ENCODE assay signal across 23 mouse cellular contexts in the genomic region with DNA sequence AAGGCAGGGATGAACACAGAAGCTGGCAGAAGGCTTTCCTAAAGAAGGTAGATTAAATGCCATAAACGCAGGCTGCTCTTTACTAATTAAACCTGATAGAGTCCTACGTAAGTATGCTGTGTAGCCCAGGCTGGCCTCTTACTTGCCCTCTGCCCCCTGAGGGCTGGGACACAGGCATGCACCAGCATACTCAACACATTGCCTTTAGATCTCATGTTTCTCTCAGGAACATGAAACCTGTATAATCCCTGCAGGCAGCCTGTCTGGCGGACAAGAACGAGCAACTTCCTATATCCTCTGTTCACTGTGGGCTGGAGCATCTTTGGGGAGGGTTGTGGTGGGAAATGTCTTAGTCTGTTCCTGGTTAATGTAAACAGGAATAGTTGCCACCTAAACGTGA.
A peak's percentile ranks its signal among the peaks of the same experiment; 100 is the strongest.
DNase-seq lines count a peak whose midpoint lies in the region; ATAC-seq lines count a peak whose summit lies in the region.
"Had no signal": no experiment of that assay in that cellular context is flagged by ENCODE, and none has a peak within 500 bp of the region (broad histone marks: within the 10 kb centered on the region; RNA-seq: fewer than 3 reads in every experiment).

No protein-coding gene starts in this region.

- WGBS in heart, embryonic 13.5 days: 56% methylated on average over 5 of the region's 5 CpGs
- WGBS in kidney, embryonic 15.5 days: 29% methylated on average over 5 of the region's 5 CpGs
- 23% methylated on average over 5 of the region's 5 CpGs for WGBS in embryonic facial prominence, embryonic 15.5 days

- no peak overlapping the region for H3K4me3 ChIP-seq in heart, embryonic 13.5 days
- H3K4me3 ChIP-seq in kidney, embryonic 15.5 days (replicated peaks): no peak overlapping the region
- no peak overlapping the region for H3K4me3 ChIP-seq in embryonic facial prominence, embryonic 15.5 days (replicated peaks)
- H3K4me3 ChIP-seq: erythroblast, embryonic 14.5 days; forebrain, embryonic 12.5 days; hindbrain, embryonic 12.5 days; midbrain, embryonic 12.5 days; neural tube, embryonic 15.5 days had no signal

- no peaks in the 10 kb centered on the region for H3K36me3 ChIP-seq in heart, embryonic 13.5 days
- H3K36me3 ChIP-seq in kidney, embryonic 15.5 days: no peaks in the 10 kb centered on the region
- no peaks in the 10 kb centered on the region for H3K36me3 ChIP-seq in embryonic facial prominence, embryonic 15.5 days
- H3K36me3 ChIP-seq: forebrain, embryonic 12.5 days; hindbrain, embryonic 12.5 days; midbrain, embryonic 12.5 days; neural tube, embryonic 15.5 days had no signal

- no peaks in the 10 kb centered on the region for H3K27me3 ChIP-seq in heart, embryonic 13.5 days (replicated peaks)
- H3K27me3 ChIP-seq in kidney, embryonic 15.5 days: no peaks in the 10 kb centered on the region
- H3K27me3 ChIP-seq in embryonic facial prominence, embryonic 15.5 days: no peaks in the 10 kb centered on the region
- H3K27me3 ChIP-seq: forebrain, embryonic 12.5 days; hindbrain, embryonic 12.5 days; midbrain, embryonic 12.5 days; neural tube, embryonic 15.5 days had no signal

- peak overlapping the region; percentile 16; the same call in 1 of the 2 replicates for H3K9ac ChIP-seq in heart, embryonic 13.5 days
- H3K9ac ChIP-seq in kidney, embryonic 15.5 days: no peak overlapping the region
- H3K9ac ChIP-seq in embryonic facial prominence, embryonic 15.5 days: no peak overlapping the region
- H3K9ac ChIP-seq: forebrain, embryonic 12.5 days; hindbrain, embryonic 12.5 days; liver, embryonic 14.5 days; lung, embryonic 14.5 days; midbrain, embryonic 12.5 days; neural tube, embryonic 15.5 days had no signal

- peak overlapping the region; percentile 67 for H3K27ac ChIP-seq in heart, embryonic 13.5 days (replicated peaks)
- H3K27ac ChIP-seq in kidney, embryonic 15.5 days: peak overlapping the region; percentile 37; the same call in 1 of the 2 replicates
- 0 out of 2 replicates have a peak overlapping the region, but pooled peaks have one; percentile 2 for H3K27ac ChIP-seq in embryonic facial prominence, embryonic 15.5 days (replicated peaks)
- H3K27ac ChIP-seq: forebrain, embryonic 12.5 days; hindbrain, embryonic 12.5 days; liver, embryonic 14.5 days; midbrain, embryonic 12.5 days; neural tube, embryonic 15.5 days had no signal

- ATAC-seq in heart, embryonic 13.5 days (ENCODE audit: extremely low read depth, insufficient number of reproducible peaks, low FRiP score, low TSS enrichment): no peak
- ATAC-seq in kidney, embryonic 15.5 days (replicated peaks; ENCODE audit: low FRiP score): peak; percentile 59
- no peak for ATAC-seq in embryonic facial prominence, embryonic 15.5 days (ENCODE audit: insufficient number of reproducible peaks, low FRiP score, low TSS enrichment, low read depth)
- no peak for ATAC-seq in inflammation-experienced regulatory T-cells, adult 6 months

- peak; percentile 34 for DNase-seq in embryo, embryonic 11 days
- DNase-seq in embryo, embryonic 10.5 days (ENCODE audit: low spot score): no peak
- DNase-seq in heart, adult 9 months (ENCODE audit: low spot score in 2 of 2): no peak
- no peak for DNase-seq in kidney, adult 18-20 months
- DNase-seq: adrenal gland, postnatal 14 days; cerebellum, adult 8-10 months; kidney, adult 11 months; kidney, postnatal 36 days; layer of hippocampus, postnatal 36 days; lung, embryonic 14.5 days; right cerebral cortex, adult 18-20 months; right cerebral cortex, postnatal 4 days; thymus, postnatal 14 days had no signal

- no peaks in the 10 kb centered on the region for H3K9me3 ChIP-seq in heart, embryonic 13.5 days
- H3K9me3 ChIP-seq in kidney, embryonic 15.5 days (replicated peaks): no peaks in the 10 kb centered on the region
- H3K9me3 ChIP-seq in embryonic facial prominence, embryonic 15.5 days (replicated peaks): no peaks in the 10 kb centered on the region
- H3K9me3 ChIP-seq: forebrain, embryonic 12.5 days; hindbrain, embryonic 12.5 days; midbrain, embryonic 12.5 days; neural tube, embryonic 15.5 days had no signal

- peaks cover 70% of the 10 kb centered on the region for H3K4me1 ChIP-seq in heart, embryonic 13.5 days
- H3K4me1 ChIP-seq in kidney, embryonic 15.5 days: peaks cover 27% of the 10 kb centered on the region
- H3K4me1 ChIP-seq in embryonic facial prominence, embryonic 15.5 days: peaks cover 14% of the 10 kb centered on the region
- H3K4me1 ChIP-seq: midbrain, embryonic 12.5 days; neural tube, embryonic 15.5 days had no signal

- H3K4me2 ChIP-seq in heart, embryonic 13.5 days: no peak overlapping the region
- no peak overlapping the region for H3K4me2 ChIP-seq in kidney, embryonic 15.5 days
- H3K4me2 ChIP-seq in embryonic facial prominence, embryonic 15.5 days (replicated peaks): no peak overlapping the region
- H3K4me2 ChIP-seq: forebrain, embryonic 12.5 days; hindbrain, embryonic 12.5 days; lung, embryonic 14.5 days; midbrain, embryonic 12.5 days; neural tube, embryonic 15.5 days had no signal

Comparison
In these comparisons a context has a peak if more than half of its experiments do, and no peak if none do; other contexts are left out.
1. H3K27ac ChIP-seq: peak in every context shown above with its lines; median percentile 67 in heart, embryonic 13.5 days; 37 in kidney, embryonic 15.5 days; 2 in embryonic facial prominence, embryonic 15.5 days.